Mouse (Mus musculus): Measurements from ENCODE around the gene Wipf3.

DNA sequence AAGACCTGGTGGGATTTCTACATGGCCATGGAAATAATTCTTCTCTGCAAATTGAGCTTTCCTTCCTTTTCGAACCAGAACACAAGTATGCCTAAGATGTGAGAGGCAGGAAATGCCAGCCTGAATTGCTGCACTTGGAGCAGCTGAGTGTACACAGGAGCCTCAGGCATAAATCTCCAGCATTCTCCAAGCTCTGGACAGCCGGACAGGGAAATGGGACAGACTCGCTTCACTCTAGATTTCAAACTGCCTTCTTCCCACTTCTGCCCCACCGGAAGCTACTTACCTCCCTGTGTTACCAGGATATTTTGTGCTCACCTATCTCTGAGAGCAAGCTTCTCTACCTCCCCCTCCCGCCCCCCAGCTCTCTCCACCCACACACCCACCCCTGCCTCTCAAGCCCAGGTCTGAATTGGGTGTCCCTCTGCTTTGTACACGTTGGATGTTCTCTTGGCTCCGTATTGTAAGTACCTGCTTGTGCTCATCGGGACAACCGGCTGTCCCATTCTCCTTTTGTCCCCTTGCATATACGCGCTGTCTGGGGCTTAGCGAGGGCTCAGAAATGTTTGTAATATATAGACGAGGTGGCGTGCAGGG is 455 bp upstream of the Wipf3 start:
- no peak for TF ChIP-seq CTCF (conservative IDR thresholded peaks at IDR 0.05; ENCODE audit: insufficient read depth, insufficient read length, low read depth, low read length)
- TF ChIP-seq POLR2A (IDR thresholded peaks at IDR 0.05; ENCODE audit: low read depth, low read length), result no peak
